Mouse (Mus musculus): ENCODE measurements at regions not wholly inside any gene's neighbourhood (a gene's known extent, or its start where the extent isn't known, plus 50 kb on each side); places are given as distances from the start of the nearest gene placed in this dataset.

DNA sequence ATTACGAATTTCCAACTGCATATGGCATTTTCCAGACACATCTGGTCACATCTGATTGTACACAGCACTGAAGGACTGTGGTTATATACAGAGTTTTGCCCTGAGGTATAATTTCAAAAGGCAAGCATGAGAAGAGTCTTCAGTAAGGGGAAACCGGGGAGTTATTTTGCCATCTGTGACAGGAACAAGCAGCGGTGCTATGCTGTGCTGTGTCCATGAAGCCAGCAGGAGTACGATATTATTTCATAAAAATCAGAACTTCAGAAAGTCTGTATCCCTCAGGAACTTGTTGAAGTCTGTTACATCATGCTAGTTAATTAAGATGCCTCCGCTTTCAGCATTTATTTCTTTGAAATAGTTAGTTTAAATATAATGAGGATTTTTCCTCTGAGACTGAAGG is 163.7 kb downstream of the Calcrl start:
- DNase-seq (ENCODE audit: extremely low read depth, insufficient read length, low spot score), result no peak

DNA sequence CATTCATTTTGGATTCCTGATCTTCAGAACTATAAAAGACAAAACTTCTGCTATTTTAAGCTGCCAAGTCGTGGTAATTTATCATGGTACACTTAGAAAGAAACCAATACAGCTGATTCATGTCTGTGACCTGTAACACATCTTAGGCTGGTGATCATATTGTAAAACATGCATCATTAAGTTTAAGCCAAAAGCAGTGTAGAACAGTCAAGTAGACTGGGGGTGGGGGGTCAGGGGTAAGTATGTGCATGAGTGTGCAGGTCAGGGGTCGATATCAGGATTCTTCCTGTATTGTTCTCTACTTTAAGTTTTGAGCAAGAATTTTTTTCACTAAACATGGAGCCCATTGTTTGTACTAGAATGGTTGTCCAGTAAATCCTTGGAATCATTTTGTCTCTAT is 160.7 kb downstream of the Calcrl start:
- DNase-seq (ENCODE audit: extremely low read depth, insufficient read length, low spot score), result no peak

DNA sequence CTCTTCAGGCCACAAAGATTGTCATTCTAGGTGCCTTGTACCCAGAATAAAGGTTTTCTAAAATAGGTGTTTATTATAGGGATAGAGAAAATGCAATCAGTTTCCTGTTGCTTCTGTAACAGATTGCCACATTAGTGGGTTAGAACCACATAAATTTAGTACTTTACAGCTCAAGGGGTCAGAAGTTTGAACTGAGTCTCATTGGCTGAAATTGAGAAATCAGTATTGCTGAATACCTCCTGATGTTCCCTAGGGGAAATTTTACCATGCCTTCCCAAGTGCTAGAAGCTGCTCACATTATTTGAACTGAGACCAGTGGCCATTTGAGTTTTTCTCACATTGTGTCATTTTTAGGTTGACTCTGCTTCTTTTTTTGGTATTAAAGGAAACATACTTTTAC is 160.2 kb downstream of the Calcrl start:
- no peak for DNase-seq (ENCODE audit: extremely low read depth, insufficient read length, low spot score)

DNA sequence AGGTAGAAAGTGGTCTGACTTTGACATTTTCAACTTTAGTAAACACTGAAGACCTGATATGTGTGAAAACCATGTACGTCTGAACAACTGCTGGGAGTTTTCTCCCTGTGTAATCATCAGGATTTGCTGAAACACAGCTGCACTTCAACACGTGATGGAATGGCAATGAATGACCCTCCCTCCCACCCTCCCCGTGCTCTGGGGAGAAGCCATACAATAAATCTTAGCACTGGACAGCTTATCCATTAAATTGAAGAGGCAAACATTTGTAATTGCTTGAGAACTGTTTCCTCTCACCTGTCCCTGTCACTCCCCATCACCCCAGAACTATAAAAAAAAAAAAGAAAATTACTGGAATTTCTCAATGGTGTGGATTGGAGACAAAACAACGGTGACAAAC is 159.1 kb downstream of the Calcrl start:
- DNase-seq (ENCODE audit: extremely low read depth, insufficient read length, low spot score), result no peak

DNA sequence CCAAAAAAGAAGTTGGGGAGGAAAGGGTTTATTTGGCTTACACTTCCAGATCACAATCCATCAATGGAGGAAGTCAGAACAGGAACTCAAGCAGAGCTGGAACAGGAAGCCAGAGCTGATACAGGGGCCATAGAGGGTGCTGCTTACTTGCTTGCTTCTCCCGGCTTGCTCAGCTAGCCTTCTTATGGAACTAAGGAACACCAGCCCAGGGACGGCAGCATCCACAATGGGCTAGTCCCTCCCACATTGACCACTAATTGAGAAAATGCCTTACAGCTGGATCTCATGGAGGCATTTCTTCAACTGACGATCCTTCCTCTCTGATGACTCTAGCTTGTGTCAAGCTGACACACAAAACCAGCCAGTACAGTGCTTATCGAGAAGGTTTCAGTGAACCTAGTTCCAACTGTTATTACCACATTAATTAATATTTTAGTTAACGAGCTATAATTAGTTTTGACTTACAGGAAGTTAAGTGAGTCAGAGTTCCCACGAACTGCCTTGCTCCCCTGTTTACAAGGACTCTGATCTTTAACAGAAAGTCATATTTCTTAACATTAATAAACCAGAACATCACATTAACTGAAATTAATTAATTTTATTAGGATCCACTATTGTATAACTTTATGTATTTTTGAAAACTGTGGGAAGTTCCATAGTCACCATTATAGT is 158.2 kb downstream of the Calcrl start:
- DNase-seq (ENCODE audit: extremely low read depth, insufficient read length, low spot score), result no peak

DNA sequence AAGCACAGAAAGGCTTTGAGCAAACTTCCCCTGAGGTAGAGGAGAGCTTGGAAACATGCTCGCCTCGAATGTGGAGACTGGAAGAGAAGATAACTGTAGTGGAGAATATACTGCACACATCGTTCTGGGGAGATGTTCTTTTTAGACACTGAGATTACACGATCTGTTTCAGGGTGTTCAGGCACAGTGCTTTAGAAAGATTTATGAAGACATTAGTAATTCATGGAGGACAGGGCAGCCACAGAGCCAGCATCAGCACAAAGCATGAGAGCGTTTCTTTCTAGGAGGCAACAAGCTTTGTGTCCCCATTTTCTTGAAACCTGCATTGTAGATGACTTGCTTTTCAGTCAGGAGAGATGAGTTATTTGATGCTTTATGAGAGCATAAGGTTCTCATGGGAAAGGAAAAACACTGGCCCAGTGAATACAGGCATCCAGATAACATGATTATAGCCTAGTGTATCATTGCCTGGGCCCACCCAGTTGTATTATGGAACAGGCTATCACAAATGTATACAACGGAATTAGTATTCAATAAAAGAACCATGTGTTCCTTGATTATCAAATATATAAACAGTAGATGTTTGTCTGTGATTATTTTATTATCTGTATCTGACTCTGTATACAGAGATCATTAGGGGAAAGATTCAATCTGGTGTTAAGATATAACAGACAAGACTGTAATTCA is 151.0 kb downstream of the Calcrl start:
- DNase-seq (ENCODE audit: extremely low read depth, insufficient read length, low spot score), result no peak

DNA sequence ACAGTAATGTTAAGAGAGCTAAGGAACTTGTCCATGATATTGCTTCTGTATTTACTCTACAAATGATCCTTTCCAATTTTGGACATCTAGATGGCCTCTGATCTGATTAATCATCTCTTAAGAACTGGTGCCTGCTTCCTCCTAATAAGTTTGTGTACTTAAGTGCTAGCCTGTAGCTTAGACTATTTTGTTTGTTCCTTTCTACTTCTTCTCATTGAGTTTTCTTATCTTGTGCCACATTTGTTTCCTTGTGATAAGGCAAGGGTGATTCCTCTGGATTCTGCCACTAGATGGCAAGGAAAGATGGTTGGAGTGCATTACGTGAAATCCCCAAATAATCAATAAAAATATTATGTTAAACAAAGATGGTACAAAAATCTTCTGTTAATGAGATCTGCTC is 148.0 kb downstream of the Calcrl start:
- DNase-seq (ENCODE audit: extremely low read depth, insufficient read length, low spot score), result no peak

All from 3134 (cell line).